Mouse (Mus musculus): ENCODE measurements around the gene Btbd9.

- TF ChIP-seq CTCF (IDR thresholded peaks at IDR 0.05; ENCODE audit: low read depth) (no peak), EP300 (IDR thresholded peaks at IDR 0.05; ENCODE audit: low read depth) (no peak)
These were observed 120.0 kb downstream of the Btbd9 start for GRCm38 (mm10) chr17:30456293-30456692.

All from heart, postnatal 0 days (tissue).